Mouse (Mus musculus) common myeloid progenitor, adult 5-6 weeks (primary cell): Measurements from ENCODE around the gene Card19. TPM values are rescaled to one million over a fixed set of nuclear protein-coding genes. Genes with fewer than 3 reads are reported as not detected.

Experiments used
- ATAC-seq: replicated peaks from 2 replicates; pipeline ENCODE4 v1.8.0; 2016; ENCODE audit warnings: low read depth, mild to moderate bottlenecking, moderate TSS enrichment, inconsistent platforms; ENCODE audit not compliant: poor library complexity, severe bottlenecking
- total RNA-seq: library from RNA; stranded (forward); fragments of 200-1000, 187-1606 nt; gene quantifications from 2 replicates; pipeline ENCODE4 v1.2.3, GENCODE M21; 2017

Gene Card19
- total RNA-seq, 1 experiment from 2014 or later, result 11.0 TPM

- no peak for ATAC-seq
Observed at GRCm38 (mm10) chr13:49233792-49234572, 18.1 kb upstream of the Card19 start.

GRCm38 (mm10) chr13:49225633-49226032 lies 9.8 kb upstream of the Card19 start:
- ATAC-seq, result 0 out of 2 replicates have a peak, but pooled peaks have one; percentile 39

GRCm38 (mm10) chr13:49225159-49225558 lies 9.3 kb upstream of the Card19 start:
- no peak for ATAC-seq

- ATAC-seq, result no peak
Observed at GRCm38 (mm10) chr13:49224729-49225128, 8.9 kb upstream of the Card19 start.

- ATAC-seq, result no peak
Observed at GRCm38 (mm10) chr13:49224314-49224713, 8.5 kb upstream of the Card19 start.

GRCm38 (mm10) chr13:49220912-49221311 lies 5.1 kb upstream of the Card19 start:
- ATAC-seq, result no peak

- no peak for ATAC-seq
Observed at GRCm38 (mm10) chr13:49219367-49219766, 3.5 kb upstream of the Card19 start.

GRCm38 (mm10) chr13:49218651-49219050 lies 2.8 kb upstream of the Card19 start:
- ATAC-seq, result no peak

GRCm38 (mm10) chr13:49216808-49217561 lies 1.1 kb upstream of the Card19 start:
- no peak for ATAC-seq

GRCm38 (mm10) chr13:49216220-49216552 lies 349 bp upstream of the Card19 start:
- no peak; the same call in 1 of the 2 replicates for ATAC-seq

GRCm38 (mm10) chr13:49215128-49215503 lies 721 bp downstream of the Card19 start:
- ATAC-seq, result no peak

- ATAC-seq, result no peak
Observed at GRCm38 (mm10) chr13:49214454-49214853, 1.4 kb downstream of the Card19 start.

GRCm38 (mm10) chr13:49213531-49213932 lies 2.3 kb downstream of the Card19 start:
- ATAC-seq, result peak; percentile 66

GRCm38 (mm10) chr13:49212711-49213500 lies 2.9 kb downstream of the Card19 start:
- ATAC-seq, result no peak

- ATAC-seq, result no peak
Observed at GRCm38 (mm10) chr13:49209306-49209705, 6.5 kb downstream of the Card19 start.

- no peak for ATAC-seq
Observed at GRCm38 (mm10) chr13:49206341-49206740, 9.5 kb downstream of the Card19 start.

GRCm38 (mm10) chr13:49205381-49205998 lies 10.3 kb downstream of the Card19 start:
- ATAC-seq, result peak; percentile 75

GRCm38 (mm10) chr13:49202556-49202955 lies 13.3 kb downstream of the Card19 start:
- no peak for ATAC-seq

- peak; percentile 41 for ATAC-seq
Observed at GRCm38 (mm10) chr13:49200688-49201087, 15.1 kb downstream of the Card19 start.

- no peak for ATAC-seq
Observed at GRCm38 (mm10) chr13:49199891-49200290, 15.9 kb downstream of the Card19 start.
